Mouse (Mus musculus): Measurements from ENCODE around the gene Fcrl6. TPM values are rescaled to one million over a fixed set of nuclear protein-coding genes. Genes with fewer than 3 reads are reported as not detected.

The Fcrl6 gene
- total RNA-seq (2021) (not detected), polyA plus RNA-seq (2012; rRNA removed) (not detected in 2 replicates)
- long read RNA-seq, result 0 reads

- DNase-seq, result no peak
Observed at GRCm38 (mm10) chr1:172602326-172602725, at the start of gene Fcrl6. TSS of gene Fcrl6 (minus strand) at chr1:172602551.

GRCm38 (mm10) chr1:172651288-172651987, 49.1 kb upstream of the Fcrl6 start:
- DNase-seq, result no peak

- DNase-seq, result peak; percentile 52
Observed at GRCm38 (mm10) chr1:172650519-172651287, 48.4 kb upstream of the Fcrl6 start.

GRCm38 (mm10) chr1:172649396-172649795, 47.0 kb upstream of the Fcrl6 start:
- no peak for DNase-seq

- no peak for DNase-seq
Observed at GRCm38 (mm10) chr1:172647236-172647635, 44.9 kb upstream of the Fcrl6 start.

GRCm38 (mm10) chr1:172638781-172639180, 36.4 kb upstream of the Fcrl6 start:
- no peak for DNase-seq

- no peak for DNase-seq
Observed at GRCm38 (mm10) chr1:172637801-172638200, 35.5 kb upstream of the Fcrl6 start.

GRCm38 (mm10) chr1:172636266-172636665, 33.9 kb upstream of the Fcrl6 start:
- DNase-seq, result no peak

- no peak for DNase-seq
Observed at GRCm38 (mm10) chr1:172635258-172635657, 32.9 kb upstream of the Fcrl6 start.

GRCm38 (mm10) chr1:172634136-172634535, 31.8 kb upstream of the Fcrl6 start:
- no peak for DNase-seq

GRCm38 (mm10) chr1:172632451-172633326, 30.3 kb upstream of the Fcrl6 start, which contains the start of gene Dusp23:
TSS of gene Dusp23 (minus strand) at chr1:172632962.
- DNase-seq, result peak; percentile 98

- DNase-seq, result no peak
Observed at GRCm38 (mm10) chr1:172631721-172632120, 29.4 kb upstream of the Fcrl6 start.

GRCm38 (mm10) chr1:172629831-172630230, 27.5 kb upstream of the Fcrl6 start:
- no peak for DNase-seq

- DNase-seq, result no peak
Observed at GRCm38 (mm10) chr1:172626306-172626705, 24.0 kb upstream of the Fcrl6 start.

GRCm38 (mm10) chr1:172624081-172624480, 21.7 kb upstream of the Fcrl6 start:
- DNase-seq, result no peak

- DNase-seq, result no peak
Observed at GRCm38 (mm10) chr1:172623599-172623998, 21.2 kb upstream of the Fcrl6 start.

- peak; percentile 73 for DNase-seq
Observed at GRCm38 (mm10) chr1:172619235-172619634, 16.9 kb upstream of the Fcrl6 start.

GRCm38 (mm10) chr1:172618141-172618540, 15.8 kb upstream of the Fcrl6 start:
- DNase-seq, result no peak

GRCm38 (mm10) chr1:172617365-172618076, 15.2 kb upstream of the Fcrl6 start:
- DNase-seq, result no peak

GRCm38 (mm10) chr1:172616537-172617300, 14.4 kb upstream of the Fcrl6 start:
- DNase-seq, result no peak

GRCm38 (mm10) chr1:172615412-172615811, 13.1 kb upstream of the Fcrl6 start:
- no peak for DNase-seq
